Mouse (Mus musculus): Measurements from ENCODE around the gene Rarb.

GRCm38 (mm10) chr14:16603040-16603590 is 215.8 kb downstream of the Rarb start:
- no peak for TF ChIP-seq CTCF (IDR thresholded peaks at IDR 0.05; ENCODE audit: extremely low read depth, insufficient read depth, low read length)
- no peak for TF ChIP-seq POLR2A (IDR thresholded peaks at IDR 0.05; ENCODE audit: extremely low read depth, insufficient read depth, low read length)

All from cortical plate, adult 2 months (tissue).